Mouse (Mus musculus) hindbrain, embryonic 16.5 days (tissue): ENCODE results near the gene Msi2. TPM values are rescaled to one million over a fixed set of nuclear protein-coding genes. Genes with fewer than 3 reads are reported as not detected.

Source experiments
- ATAC-seq: fragments of 200-750 bp; cut with Nextera tagmentation; 2 replicates; pipeline ENCODE4 v1.8.0; 2017; ENCODE audit warnings: moderate TSS enrichment, moderate library complexity
- H3K27ac ChIP-seq: fragments of 300-500 bp; sonication (generic); 2 replicates; pipeline ENCODE4 v1.5.1; 2014; ENCODE audit warnings: low read depth, mild to moderate bottlenecking, control low read depth, low read length, moderate library complexity
- H3K27me3 ChIP-seq: fragments of 300-500 bp; sonication (generic); replicated peaks from 2 replicates; pipeline ENCODE4 v1.6.1; 2014; ENCODE audit warnings: low read length; ENCODE audit not compliant: control insufficient read depth, insufficient read depth
- H3K36me3 ChIP-seq: fragments of 300-500 bp; sonication (generic); 2 replicates; pipeline ENCODE4 v1.6.1; 2014; ENCODE audit warnings: mild to moderate bottlenecking, low read length, moderate library complexity, mixed read lengths; ENCODE audit not compliant: control insufficient read depth, insufficient read depth
- H3K4me1 ChIP-seq: fragments of 300-500 bp; sonication (generic); 2 replicates; pipeline ENCODE4 v1.6.1; 2014; ENCODE audit warnings: low read depth, low read length; ENCODE audit not compliant: control insufficient read depth, insufficient read depth
- H3K4me2 ChIP-seq: fragments of 300-500 bp; sonication (generic); 2 replicates; pipeline ENCODE4 v1.6.1; 2014; ENCODE audit warnings: mild to moderate bottlenecking, low read length, control low read depth, moderate library complexity
- H3K4me3 ChIP-seq: fragments of 300-500 bp; sonication (generic); 2 replicates; pipeline ENCODE4 v1.5.1; 2014; ENCODE audit warnings: mild to moderate bottlenecking, low read length, control low read depth, moderate library complexity
- H3K9ac ChIP-seq: fragments of 300-500 bp; sonication (generic); 2 replicates; pipeline ENCODE4 v1.6.1; 2014; ENCODE audit warnings: low read depth, mild to moderate bottlenecking, control low read depth, low read length, moderate library complexity
- H3K9me3 ChIP-seq: fragments of 300-500 bp; sonication (generic); 2 replicates; pipeline ENCODE4 v1.6.1; 2014; ENCODE audit warnings: mild to moderate bottlenecking, low read length, moderate library complexity; ENCODE audit not compliant: control insufficient read depth
- WGBS: fragments of 180-500 bp; shearing (Covaris S2); extraction: QIAGEN DNeasy Blood & Tissue Kit; methylation state at CpG from one replicate; pipeline ENCODE4 v1.1.7; 2014; 5-methylcytosine and 5-hydroxymethylcytosine counted together
- polyA plus RNA-seq: library from polyadenylated mRNA; unstranded; fragments of >200 nt; fragmentation: Nextera tagmentation; extraction: Ambion mirVana; gene quantifications from 2 replicates; pipeline ENCODE4 v1.2.1, GENCODE M21; 2015

Msi2 gene
- polyA plus RNA-seq, 1 experiment from 2014 or later, result 31.0 TPM

GRCm38 (mm10) chr11:88538710-88539340, 179.5 kb downstream of the Msi2 start:
- ATAC-seq, result no peak
- Histone ChIP-seq H3K27me3 (no peaks in the 10 kb centered on the region), H3K9ac (no peak overlapping the region), H3K4me2 (no peak overlapping the region), H3K9me3 (no peaks in the 10 kb centered on the region), H3K4me3 (no peak overlapping the region), H3K27ac (peak overlapping the region; percentile 18; the same call in 1 of the 2 replicates), H3K36me3 (no peaks in the 10 kb centered on the region), H3K4me1 (peaks cover 69% of the 10 kb centered on the region)
- 56% methylated on average over 12 of the region's 13 CpGs for WGBS

- peaks cover 54% of the 10 kb centered on the region for H3K4me1 ChIP-seq
- H3K27me3 ChIP-seq, result no peaks in the 10 kb centered on the region
- H3K27ac ChIP-seq, result peak overlapping the region; percentile 51
- no peak overlapping the region for H3K9ac ChIP-seq
- WGBS, result 47% methylated on average over 7 of the region's 7 CpGs
- ATAC-seq, result no peak
- no peaks in the 10 kb centered on the region for H3K36me3 ChIP-seq
- H3K4me2 ChIP-seq, result no peak overlapping the region
- H3K9me3 ChIP-seq, result no peaks in the 10 kb centered on the region
- no peak overlapping the region for H3K4me3 ChIP-seq
Measured at GRCm38 (mm10) chr11:88537344-88537743, 181.0 kb downstream of the Msi2 start.

- no peak overlapping the region for H3K4me2 ChIP-seq
- WGBS, result 91% methylated on average over 2 of the region's 2 CpGs
- H3K4me1 ChIP-seq, result peaks cover 49% of the 10 kb centered on the region
Measured at GRCm38 (mm10) chr11:88536861-88537260, 181.5 kb downstream of the Msi2 start.

DNA sequence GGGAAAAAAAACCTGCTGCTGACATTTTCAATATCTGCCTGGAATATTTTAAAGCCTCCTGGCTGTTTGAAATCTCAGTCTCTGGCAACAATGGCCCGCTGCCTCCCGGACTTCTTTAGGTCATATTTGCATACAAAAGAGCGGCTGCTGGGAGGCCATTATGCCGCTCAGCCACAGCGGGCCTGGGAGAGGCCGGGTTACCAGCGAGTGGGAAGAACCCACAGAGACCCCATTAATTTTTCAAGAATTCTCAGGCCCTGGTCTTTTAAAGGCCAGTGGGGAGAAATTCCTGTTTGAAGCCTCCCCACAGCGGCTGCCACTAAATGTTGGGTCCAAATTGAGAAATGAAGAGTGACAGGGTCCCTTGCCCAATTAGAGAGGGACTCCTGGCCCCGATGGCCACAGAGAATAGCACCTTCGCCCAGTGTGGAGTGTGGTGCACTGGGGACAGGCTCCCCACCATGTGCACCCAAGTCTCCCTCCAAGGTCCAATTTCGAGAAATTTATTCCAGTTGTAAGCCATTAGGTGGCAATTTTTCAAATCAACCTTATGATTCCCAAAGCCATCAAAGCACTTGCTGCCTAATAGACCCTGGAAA, 183.9 kb downstream of the Msi2 start:
- Histone ChIP-seq H3K9ac (peak overlapping the region; percentile 4; the same call in 1 of the 2 replicates), H3K4me1 (peaks cover 36% of the 10 kb centered on the region), H3K9me3 (no peaks in the 10 kb centered on the region), H3K27me3 (no peaks in the 10 kb centered on the region), H3K4me3 (no peak overlapping the region), H3K27ac (peak overlapping the region; percentile 66), H3K36me3 (no peaks in the 10 kb centered on the region), H3K4me2 (peak overlapping the region; percentile 18; the same call in 1 of the 2 replicates)
- ATAC-seq, result no peak
- 7% methylated on average over 11 of the region's 11 CpGs for WGBS

More at GRCm38 (mm10) chr11:88536861-88537260, 181.5 kb downstream of the Msi2 start:
- Histone ChIP-seq H3K36me3 (no peaks in the 10 kb centered on the region), H3K4me3 (no peak overlapping the region), H3K27me3 (no peaks in the 10 kb centered on the region), H3K27ac (no peak overlapping the region), H3K9ac (no peak overlapping the region), H3K9me3 (no peaks in the 10 kb centered on the region)
- no peak for ATAC-seq

GRCm38 (mm10) chr11:88532016-88532415, 186.3 kb downstream of the Msi2 start:
- ATAC-seq, result no peak
- no peaks in the 10 kb centered on the region for H3K9me3 ChIP-seq
- no peak overlapping the region for H3K27ac ChIP-seq
- H3K4me1 ChIP-seq, result peaks cover 36% of the 10 kb centered on the region
- WGBS, result 75% methylated on average over 2 of the region's 2 CpGs
- no peak overlapping the region for H3K4me3 ChIP-seq
- no peak overlapping the region for H3K9ac ChIP-seq
- H3K36me3 ChIP-seq, result no peaks in the 10 kb centered on the region
- H3K4me2 ChIP-seq, result no peak overlapping the region
- no peaks in the 10 kb centered on the region for H3K27me3 ChIP-seq

GRCm38 (mm10) chr11:88530032-88530431, 188.3 kb downstream of the Msi2 start:
- H3K27me3 ChIP-seq, result no peaks in the 10 kb centered on the region
- no peak overlapping the region for H3K4me3 ChIP-seq
- no peak overlapping the region for H3K4me2 ChIP-seq
- H3K36me3 ChIP-seq, result no peaks in the 10 kb centered on the region
- peaks cover 51% of the 10 kb centered on the region for H3K4me1 ChIP-seq
- no peak overlapping the region for H3K9ac ChIP-seq
- WGBS, result 92% methylated on average over 4 of the region's 4 CpGs
- H3K9me3 ChIP-seq, result no peaks in the 10 kb centered on the region
- ATAC-seq, result no peak
- 0 out of 2 replicates have a peak overlapping the region, but pooled peaks have one; percentile 18 for H3K27ac ChIP-seq

DNA sequence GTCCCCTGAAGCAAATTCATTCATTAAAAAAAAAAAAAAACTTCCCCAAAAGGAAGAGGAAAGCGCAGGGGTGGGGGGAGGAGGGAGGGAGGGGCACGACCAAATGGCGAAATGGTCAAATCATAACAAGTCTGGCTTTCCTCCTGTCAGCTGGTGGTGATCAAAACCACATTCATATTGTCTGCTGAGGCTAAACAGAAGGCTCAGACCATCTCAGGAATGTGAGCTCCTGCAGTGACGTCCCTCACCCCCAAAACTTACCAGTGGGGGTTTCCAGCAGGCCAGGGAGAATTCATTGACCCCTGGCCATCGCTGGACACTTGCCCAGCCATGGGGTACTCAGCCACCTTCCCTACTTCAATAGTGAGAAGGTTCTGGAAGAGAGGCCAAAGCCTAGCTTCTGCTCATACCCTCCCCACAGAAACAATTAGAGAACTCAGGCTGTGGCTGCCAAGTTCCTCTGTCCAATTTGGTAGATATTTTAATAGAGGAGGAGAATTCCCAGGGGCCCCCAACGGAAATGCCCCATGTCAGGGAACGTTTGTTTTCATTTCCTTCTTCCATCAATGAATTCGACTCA, 189.7 kb downstream of the Msi2 start:
- H3K4me1 ChIP-seq, result peaks cover 55% of the 10 kb centered on the region
- H3K4me2 ChIP-seq, result no peak overlapping the region
- no peak overlapping the region for H3K9ac ChIP-seq
- H3K27me3 ChIP-seq, result no peaks in the 10 kb centered on the region
- 16% methylated on average over 8 of the region's 8 CpGs for WGBS
- H3K27ac ChIP-seq, result peak overlapping the region; percentile 14
- no peaks in the 10 kb centered on the region for H3K9me3 ChIP-seq
- no peak for ATAC-seq
- no peak overlapping the region for H3K4me3 ChIP-seq
- no peaks in the 10 kb centered on the region for H3K36me3 ChIP-seq

- Histone ChIP-seq H3K27me3 (no peaks in the 10 kb centered on the region), H3K9me3 (no peaks in the 10 kb centered on the region), H3K27ac (peak overlapping the region; percentile 44; the same call in 1 of the 2 replicates), H3K4me1 (peaks cover 61% of the 10 kb centered on the region), H3K9ac (peak overlapping the region; percentile 5; the same call in 1 of the 2 replicates), H3K4me3 (no peak overlapping the region), H3K4me2 (no peak overlapping the region), H3K36me3 (no peaks in the 10 kb centered on the region)
- WGBS, result 10% methylated on average over 7 of the region's 7 CpGs
- ATAC-seq, result no peak
Measured at GRCm38 (mm10) chr11:88526711-88527110, 191.6 kb downstream of the Msi2 start.
